Mouse (Mus musculus) NIH3T3 (cell line): ENCODE measurements at regions not wholly inside any gene's neighbourhood (a gene's known extent, or its start where the extent isn't known, plus 50 kb on each side); places are given as distances from the start of the nearest gene placed in this dataset.

Experiments
- DNase-seq: peaks from one replicate; pipeline ENCODE4 v3.0.0-alpha.2; 2012; ENCODE audit warnings: low read depth

DNA sequence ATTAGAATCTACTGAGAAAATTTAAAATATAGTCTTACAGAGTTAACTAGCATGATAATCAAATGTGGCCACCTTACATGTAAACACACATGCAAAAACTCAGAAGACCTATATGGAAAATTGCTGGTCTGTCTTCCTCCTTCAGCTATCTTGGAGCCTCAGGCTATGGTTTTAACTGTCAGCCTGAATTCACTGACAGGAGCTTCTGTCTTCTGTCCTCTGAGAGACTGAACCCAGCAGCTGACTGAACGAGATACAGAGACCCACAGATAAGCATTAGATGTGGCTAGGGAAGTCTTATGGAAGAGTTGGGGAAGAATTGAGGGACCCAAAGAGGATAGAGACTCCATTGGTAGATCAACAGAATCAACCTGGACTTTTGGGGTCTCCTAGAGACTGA, 360.0 kb upstream of the Meox2 start:
- no peak for DNase-seq

- DNase-seq = no peak
These were observed 342.9 kb upstream of the Meox2 start for GRCm38 (mm10) chr12:36765315-36766058.

- DNase-seq = no peak
These were observed 342.2 kb upstream of the Meox2 start for GRCm38 (mm10) chr12:36766167-36766566.

DNA sequence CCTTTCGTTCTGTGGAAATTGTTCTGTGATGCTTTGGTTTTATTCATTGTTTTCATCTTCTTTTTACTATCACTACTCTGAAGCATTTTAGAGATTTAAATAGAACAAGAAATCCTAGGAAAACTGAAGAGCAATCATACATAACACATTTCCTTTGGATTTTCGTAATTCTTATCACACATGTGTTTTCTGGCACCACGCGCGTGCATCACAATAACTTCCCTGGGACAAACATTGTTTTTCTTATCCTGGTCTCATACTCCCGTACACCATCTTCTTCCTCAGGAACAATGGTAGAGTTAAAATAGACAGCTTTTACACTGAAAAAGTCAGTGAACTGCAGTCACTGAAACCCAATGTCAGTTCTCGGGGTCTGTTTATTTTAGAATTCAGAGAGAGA, 327.6 kb upstream of the Meox2 start:
- DNase-seq = no peak

DNA sequence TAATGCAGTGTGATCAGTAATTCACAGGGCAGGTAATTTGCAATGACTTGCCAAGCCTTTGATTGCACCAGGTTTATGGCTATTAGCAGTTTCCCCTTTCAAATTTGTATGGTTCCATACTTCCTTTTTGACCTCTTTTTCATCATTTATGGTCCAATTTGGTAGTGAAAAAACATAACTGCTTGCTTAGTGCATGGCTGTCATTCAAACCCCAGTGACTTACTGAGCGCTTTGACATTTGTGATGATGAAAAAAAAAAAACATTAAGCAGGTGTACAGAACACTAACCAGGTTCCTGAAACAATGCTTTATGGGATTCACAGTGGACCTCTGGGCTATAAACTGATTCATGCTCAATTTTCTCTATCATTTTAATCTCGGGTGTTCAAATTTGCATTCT, 317.5 kb upstream of the Meox2 start:
- DNase-seq = no peak

DNA sequence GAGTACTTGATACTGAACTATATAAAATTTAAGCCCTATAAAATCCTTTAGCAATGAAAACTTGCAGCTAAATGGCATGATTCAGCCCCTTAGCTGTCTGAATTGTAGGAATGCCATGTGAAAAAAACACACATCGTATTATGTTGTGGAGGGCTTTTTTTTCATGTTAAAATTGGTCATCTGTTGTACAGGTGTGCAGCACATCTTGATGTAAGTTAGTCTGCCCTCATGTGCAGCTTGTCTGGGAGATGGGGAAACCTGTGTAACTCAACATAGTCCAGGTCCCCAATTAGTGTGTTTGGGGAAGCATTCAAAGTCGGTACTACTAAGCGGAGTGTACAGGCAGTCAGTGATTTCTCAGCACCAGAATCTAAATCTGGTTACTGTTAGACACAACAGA, 316.9 kb upstream of the Meox2 start:
- DNase-seq = no peak

DNA sequence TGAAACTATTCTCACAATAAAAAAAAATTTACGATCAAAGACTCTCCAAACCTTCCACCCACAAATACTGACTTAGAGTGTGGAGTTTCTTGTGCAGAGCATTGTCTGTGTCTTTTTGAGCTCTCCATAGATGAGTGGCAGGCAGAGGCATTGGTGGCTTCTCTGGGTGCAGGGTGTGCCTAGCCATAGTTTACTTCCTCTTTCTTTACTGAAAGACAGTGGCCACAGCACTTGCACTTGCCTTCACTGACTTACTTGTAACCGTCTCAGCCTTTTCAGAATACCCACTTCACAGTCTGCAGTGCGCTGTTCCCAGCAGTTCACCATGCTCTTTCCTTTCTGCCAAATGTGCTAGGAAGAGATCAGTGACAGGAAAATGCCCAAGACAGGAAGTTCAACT, 316.1 kb upstream of the Meox2 start:
- no peak for DNase-seq

GRCm38 (mm10) chr12:36793799-36794198, 314.5 kb upstream of the Meox2 start:
- DNase-seq = no peak

GRCm38 (mm10) chr12:36796201-36796600, 312.1 kb upstream of the Meox2 start:
- no peak for DNase-seq

DNA sequence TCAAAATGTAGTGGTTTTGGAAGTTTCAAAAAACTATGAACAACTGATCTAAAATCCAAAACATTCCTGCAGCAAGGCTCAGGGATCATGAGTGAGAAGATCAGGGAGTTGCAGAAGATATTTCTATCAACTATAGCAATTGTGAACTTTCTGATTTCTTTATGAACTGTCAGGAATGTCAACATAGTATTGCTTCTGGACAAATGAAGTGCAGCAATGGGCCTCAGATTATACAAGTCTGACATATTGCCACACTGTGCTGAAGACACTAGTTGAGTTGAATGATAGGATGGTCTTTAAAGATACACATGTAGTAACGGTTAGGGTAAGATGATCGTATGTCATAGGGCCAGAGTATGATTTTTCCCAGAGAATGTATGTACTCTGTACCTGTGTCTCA, 290.4 kb upstream of the Meox2 start:
- no peak for DNase-seq

DNA sequence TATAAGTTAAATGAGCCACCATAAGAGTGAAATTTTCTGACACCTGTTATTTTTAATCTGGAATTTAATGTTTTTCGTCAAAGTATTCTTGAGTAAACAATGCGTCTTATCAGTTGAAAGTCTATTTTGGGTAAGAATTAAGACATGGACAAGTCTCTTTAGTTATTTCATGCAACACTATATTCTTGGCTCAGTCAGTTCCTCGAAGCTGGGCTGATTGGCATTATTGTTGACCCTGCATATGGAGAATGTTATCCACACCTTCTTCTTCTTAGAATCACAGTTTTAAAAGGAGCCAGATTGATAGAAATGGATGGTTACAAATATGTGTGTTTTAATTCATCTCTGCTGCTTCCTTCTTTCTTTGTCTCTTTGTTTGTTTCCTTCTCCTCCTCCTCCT, 289.5 kb upstream of the Meox2 start:
- DNase-seq = no peak

- DNase-seq = no peak
These were observed 281.6 kb upstream of the Meox2 start for GRCm38 (mm10) chr12:36826766-36827165.

- DNase-seq = no peak
These were observed 276.9 kb upstream of the Meox2 start for GRCm38 (mm10) chr12:36831307-36831997.

- no peak for DNase-seq
These were observed 265.4 kb upstream of the Meox2 start for GRCm38 (mm10) chr12:36842957-36843356.

- no peak for DNase-seq
These were observed 263.2 kb upstream of the Meox2 start for GRCm38 (mm10) chr12:36845130-36845529.

GRCm38 (mm10) chr12:36849086-36849485, 259.3 kb upstream of the Meox2 start:
- DNase-seq = no peak

DNA sequence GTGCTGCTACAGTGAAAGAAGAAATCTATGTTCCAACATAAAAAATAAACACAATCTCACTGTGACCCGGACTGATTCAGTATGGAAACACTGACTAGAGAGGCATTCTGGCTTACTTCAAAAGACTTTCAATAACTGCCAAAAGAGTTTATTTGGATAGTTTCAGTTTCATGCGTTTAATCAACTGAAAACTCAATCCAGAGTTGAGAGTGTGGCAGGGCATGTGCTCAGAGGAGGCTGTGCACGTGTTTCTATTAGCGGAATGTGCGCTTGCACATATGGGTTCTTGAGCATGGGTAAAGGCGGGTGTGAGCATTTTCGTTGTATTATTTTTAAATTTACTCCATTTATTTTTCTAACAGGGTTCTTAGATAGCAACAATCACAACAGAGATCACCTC, 245.2 kb upstream of the Meox2 start:
- no peak for DNase-seq

DNA sequence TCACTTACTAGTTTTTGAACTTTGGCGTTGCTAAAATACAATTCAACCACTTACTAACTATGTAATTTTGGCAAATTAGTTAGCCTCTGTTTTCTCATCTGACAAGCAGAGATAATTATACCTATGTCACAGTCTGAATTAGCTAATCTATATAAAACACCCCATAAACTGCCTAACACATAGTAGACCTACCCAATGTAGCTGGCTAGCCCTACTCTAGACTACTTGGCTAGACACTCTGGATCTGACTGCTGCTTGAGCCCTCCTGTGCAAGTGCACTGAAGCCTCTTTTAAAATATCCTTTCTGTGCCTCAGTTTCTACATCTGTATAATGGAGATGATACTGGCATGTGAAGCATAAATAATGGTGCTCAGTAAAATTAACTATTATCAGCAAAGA, 227.6 kb upstream of the Meox2 start:
- DNase-seq = no peak

DNA sequence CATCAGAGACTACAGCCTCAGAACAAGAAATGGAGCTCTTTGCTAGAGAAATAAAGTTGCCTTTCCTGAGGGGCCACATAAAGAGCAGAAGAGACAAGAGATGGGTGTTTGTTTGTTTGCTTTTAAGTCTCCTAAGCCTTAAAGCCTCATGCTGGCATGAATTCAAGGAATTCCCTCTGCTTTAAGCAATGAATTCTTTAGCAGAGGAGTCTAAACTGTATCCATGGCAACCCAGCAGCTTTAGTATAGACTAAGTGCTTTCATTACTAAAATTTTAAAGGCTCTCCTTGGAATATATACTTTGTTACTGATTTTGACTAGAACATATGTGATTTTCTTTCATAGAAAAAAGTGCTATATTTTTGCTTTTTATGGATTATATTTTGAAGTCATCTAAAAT, 195.0 kb upstream of the Meox2 start:
- no peak for DNase-seq

GRCm38 (mm10) chr12:36917576-36918106, 190.7 kb upstream of the Meox2 start:
- DNase-seq = no peak

GRCm38 (mm10) chr12:36918294-36918876, 190.0 kb upstream of the Meox2 start:
- DNase-seq = no peak

DNA sequence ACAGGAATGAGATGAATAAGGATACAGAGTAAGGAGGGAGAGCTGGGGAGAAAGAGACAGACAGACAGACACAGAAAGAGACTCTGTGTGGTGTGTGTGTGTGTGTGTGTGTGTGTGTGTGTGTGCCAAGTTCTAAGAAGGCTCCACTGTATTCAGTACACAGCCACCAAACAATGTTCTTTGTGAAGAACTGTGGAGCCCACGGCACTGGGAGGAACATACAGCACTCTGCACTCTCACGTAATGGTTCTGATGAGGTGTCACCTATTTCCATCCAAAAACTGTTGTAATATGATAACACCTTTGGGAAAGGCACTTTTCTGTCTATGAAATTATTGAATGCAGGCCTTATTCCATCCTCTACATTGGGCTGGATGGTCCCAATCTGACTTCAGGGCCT, 184.8 kb upstream of the Meox2 start:
- no peak for DNase-seq

DNA sequence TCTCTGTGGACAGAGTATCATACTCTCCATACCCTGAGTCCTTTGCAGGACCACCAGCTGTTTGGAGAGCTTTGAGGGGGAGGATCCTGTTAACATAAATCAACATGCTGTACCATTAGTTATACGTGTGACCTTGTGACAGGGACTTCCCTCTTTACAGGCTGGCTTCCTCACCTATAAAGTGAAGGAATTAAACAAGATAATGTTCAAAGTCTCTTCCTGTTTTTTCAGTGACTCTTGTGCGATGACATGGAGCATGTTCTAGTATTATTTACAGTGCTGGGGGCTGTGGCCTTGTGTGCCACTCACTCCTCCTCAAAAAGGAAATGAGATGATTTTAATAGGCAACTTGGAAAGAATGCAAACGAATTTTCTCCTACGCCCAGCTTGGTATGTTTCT, 182.1 kb upstream of the Meox2 start:
- no peak for DNase-seq
